Mouse (Mus musculus) mouse trophoblast stem cell (cell line): ENCODE data around the gene Nr2f2.

Experiments used
- in situ Hi-C, 2 experiments: fragments of 300-500 bp; cut with MseI, MboI; formaldehyde crosslinking; loops; 2 replicates in 1 of 2; 3 replicates in 1 of 2; pipeline ENCODE4 v1.15.1; 2025

Nr2f2 gene

GRCm38 (mm10) chr7:70365941-70366807, at the start of gene Nr2f2:
Gene Nr2f2, minus strand, starts transcription at chr7:70366735.
- in situ Hi-C loops = no loop called here

DNA sequence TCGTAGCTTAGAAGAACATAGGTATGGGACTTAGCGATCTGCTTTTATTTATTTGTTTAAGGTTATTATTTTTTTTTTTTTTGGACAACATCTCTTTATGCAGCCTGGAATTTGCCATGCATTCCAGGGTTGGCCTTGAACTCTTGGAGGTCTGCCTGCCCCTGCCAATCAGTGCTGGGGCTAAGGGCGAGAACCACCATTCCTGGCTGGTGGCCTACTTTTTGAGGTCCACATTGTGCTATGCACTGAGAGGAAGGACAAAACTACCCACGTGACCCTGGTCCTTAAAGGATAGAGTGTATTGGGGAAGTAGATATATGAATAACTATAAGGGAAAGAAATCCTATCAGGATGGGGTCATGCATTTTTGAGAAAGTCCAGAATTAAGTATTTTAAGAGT, 47.9 kb upstream of the Nr2f2 start:
- in situ Hi-C loops = no loop called here

DNA sequence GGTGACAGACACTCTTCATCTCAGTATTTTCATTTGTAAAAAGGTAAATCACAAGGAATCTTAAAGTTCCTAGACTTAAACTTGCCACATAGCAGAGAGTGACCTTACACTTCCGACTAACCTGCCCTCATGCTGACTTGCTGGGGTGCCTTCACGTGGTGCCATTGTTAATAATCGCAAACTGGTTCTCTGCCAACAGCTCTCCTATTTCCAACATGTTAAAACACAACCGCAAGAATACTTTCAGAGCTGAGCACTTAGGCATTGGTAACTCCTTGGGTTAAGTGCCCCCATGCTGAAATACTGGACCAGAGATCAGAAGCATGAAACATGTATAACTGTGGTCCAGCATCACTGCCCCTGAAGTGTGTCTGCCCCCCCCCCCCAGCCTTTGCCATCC, 47.1 kb upstream of the Nr2f2 start:
- in situ Hi-C loops = no loop called here

GRCm38 (mm10) chr7:70412900-70413299, 46.4 kb upstream of the Nr2f2 start:
- in situ Hi-C loops = no loop called here

- in situ Hi-C loops = no loop called here
Measured at GRCm38 (mm10) chr7:70410350-70410749, 43.8 kb upstream of the Nr2f2 start.

DNA sequence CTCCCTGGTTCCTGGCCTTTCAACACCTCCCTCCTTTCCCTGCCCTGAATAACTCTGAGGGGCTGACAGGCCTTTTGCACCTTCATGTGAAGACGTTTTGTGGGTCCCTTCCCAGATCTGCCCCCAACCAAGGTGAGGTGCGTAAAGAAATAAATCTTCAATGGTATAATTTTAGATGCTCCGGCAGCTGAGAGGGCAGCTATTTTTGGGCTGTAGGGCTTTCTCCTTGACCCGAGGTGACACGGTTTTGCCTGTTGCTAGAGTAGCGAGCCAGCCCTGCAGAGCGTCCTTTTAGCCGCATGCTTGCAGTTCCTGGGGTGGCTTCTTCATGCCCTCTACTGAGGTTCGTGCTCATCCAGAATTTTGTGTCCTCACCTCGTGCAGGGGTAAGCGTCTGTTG, 43.4 kb upstream of the Nr2f2 start:
- in situ Hi-C loops = no loop called here

- in situ Hi-C loops = no loop called here
Measured at GRCm38 (mm10) chr7:70408814-70409213, 42.3 kb upstream of the Nr2f2 start.

DNA sequence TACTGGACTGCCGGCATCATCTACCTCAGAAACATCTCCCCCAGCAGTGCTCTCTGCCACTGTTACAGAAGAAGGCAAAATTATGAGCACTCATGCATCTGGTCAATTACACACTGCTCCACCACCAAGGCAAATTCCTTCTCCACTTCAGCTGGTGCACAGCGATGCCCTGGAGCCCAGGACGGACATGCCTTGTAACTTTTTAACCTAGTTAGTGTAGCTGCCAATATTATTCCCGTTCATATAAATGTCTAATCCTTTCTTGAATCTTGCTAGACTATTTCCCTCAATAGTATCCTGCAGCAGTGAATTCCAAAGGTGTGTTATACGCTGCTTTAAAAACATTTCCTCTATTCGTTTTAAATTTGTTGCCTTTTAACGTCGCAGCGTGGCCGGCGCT, 40.6 kb upstream of the Nr2f2 start:
- in situ Hi-C loops = no loop called here

GRCm38 (mm10) chr7:70406527-70406926, 40.0 kb upstream of the Nr2f2 start:
- in situ Hi-C loops = no loop called here

DNA sequence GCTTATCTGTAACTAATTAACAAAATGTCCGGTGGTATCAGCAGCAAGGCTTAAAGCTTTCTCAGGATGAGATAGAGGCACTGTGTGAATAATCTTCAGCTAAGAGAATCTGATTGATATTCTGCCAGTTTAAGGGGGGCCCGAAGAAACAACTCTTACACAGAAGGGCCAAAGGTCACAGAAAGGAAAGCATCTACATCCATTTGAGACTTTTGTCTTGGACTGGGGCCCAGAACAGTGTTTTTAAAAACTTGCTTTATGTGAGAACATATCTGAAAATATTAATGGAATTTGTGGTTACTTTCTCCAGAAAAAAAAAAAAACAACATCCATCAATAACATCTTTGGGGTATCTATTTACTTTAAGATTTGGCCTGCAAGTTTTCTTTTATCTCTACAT, 38.9 kb upstream of the Nr2f2 start:
- in situ Hi-C loops = no loop called here

GRCm38 (mm10) chr7:70382828-70383227, 16.3 kb upstream of the Nr2f2 start:
- in situ Hi-C loops = no loop called here

GRCm38 (mm10) chr7:70381409-70382244, 15.1 kb upstream of the Nr2f2 start:
- in situ Hi-C loops = no loop called here

DNA sequence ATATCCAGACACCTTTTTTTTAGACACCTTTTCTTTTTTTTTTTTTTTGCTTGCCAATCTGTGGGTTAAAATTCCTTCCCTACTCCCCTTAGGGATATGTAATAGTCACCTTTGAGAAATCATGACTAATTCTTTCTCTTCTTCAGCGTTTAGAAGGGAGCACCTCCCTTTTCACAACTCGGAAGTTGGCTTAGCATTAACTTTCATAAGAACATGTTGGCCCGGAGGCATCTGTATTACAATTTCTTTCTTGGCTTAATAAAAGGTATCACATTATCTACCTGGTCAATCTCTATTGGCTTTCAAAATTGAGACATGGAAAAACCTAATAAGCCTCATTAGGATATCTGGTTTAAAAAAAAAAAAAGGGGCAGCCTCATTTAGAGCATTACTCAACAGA, 14.4 kb upstream of the Nr2f2 start:
- in situ Hi-C loops = no loop called here

GRCm38 (mm10) chr7:70380246-70380645, 13.7 kb upstream of the Nr2f2 start:
- in situ Hi-C loops = no loop called here

- in situ Hi-C loops = no loop called here
Measured at GRCm38 (mm10) chr7:70370552-70371262, 4.2 kb upstream of the Nr2f2 start.

DNA sequence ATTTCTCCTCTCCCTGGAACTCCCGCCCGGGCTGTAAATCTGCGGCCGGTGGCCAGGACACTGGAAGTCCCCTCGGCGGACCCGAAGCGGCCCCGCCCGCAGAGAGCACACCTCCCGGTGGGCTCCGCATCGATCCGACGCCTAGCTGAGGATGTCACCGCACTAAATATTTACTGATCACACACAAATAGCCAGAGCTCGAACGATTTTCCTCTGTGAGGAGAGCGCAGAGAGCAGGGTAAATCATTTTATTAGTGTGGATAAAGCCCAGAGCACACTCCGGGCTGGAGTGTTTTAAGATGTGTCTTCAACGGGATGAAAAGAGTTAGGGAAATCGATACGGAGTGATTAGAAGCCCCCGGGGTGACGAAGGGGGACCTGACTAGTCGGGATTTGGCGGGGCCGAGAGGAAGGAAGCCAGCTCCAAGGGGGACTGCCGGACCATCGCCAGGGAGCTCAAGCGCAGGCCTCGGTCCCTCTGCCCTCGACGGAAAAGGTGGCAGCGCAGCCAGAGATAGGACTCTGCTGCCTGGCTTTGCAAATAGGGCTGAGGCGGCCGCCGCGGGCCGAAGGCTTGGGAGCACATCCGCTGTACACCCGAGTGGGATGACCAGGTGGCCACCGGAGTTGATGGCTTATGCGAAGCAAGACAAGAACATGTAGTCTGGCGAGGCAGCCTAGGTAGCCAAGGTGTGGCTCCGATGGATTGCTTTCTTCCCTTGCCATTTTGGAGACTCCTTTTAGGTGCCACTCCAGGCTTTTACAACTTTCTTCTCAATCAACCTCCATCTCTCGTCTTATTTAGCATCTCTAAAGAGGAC, 3.4 kb upstream of the Nr2f2 start:
- in situ Hi-C loops = no loop called here

- in situ Hi-C loops = no loop called here
Measured at GRCm38 (mm10) chr7:70369061-70369730, 2.7 kb upstream of the Nr2f2 start.

GRCm38 (mm10) chr7:70368751-70369060, 2.2 kb upstream of the Nr2f2 start:
- in situ Hi-C loops = no loop called here

GRCm38 (mm10) chr7:70368268-70368655, 1.7 kb upstream of the Nr2f2 start:
- in situ Hi-C loops = no loop called here

- in situ Hi-C loops = no loop called here
Measured at GRCm38 (mm10) chr7:70367591-70368267, 1.2 kb upstream of the Nr2f2 start.

GRCm38 (mm10) chr7:70366808-70367095, 217 bp upstream of the Nr2f2 start:
- in situ Hi-C loops = no loop called here
